Mouse (Mus musculus) liver, postnatal 0 days (tissue): ENCODE data around the gene Wscd2.

Experiments
- CTCF ChIP-seq: sonication (generic); IDR thresholded peaks from 2 replicates; pipeline ENCODE4 v1.5.1; 2016; ENCODE audit warnings: antibody characterized with exemption, low read depth
- EP300 ChIP-seq: IDR thresholded peaks from 2 replicates; pipeline ENCODE4 v1.6.1; 2016; ENCODE audit warnings: antibody characterized with exemption, low read depth, mild to moderate bottlenecking

DNA sequence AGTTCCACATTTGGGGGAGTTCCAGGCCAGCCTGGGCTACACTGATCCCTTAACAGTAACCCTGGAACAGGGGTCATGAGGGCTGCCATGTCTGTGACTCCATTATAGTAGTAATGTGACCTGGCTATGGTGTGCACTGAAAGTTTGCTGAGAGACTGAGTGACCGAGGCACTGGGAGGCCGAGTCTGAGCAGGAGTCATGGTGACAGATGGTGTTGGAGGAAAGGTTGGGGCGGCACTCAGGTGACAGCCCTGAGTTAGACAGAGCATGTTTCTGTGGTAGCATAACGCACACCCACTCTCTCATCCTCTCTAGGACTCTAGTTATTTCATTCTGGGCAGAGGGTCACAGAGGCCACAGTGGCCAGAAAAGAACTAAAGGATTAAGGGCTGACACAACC is 19.0 kb downstream of the Wscd2 start:
- TF ChIP-seq CTCF (no peak), EP300 (no peak)
